Mouse (Mus musculus): Measurements from ENCODE around the gene Cyp4f18. TPM values are rescaled to one million over a fixed set of nuclear protein-coding genes. Genes with fewer than 3 reads are reported as not detected.

The Cyp4f18 gene
- polyA plus RNA-seq, 1 experiment from 2014 or later, result 2.4 TPM

DNA sequence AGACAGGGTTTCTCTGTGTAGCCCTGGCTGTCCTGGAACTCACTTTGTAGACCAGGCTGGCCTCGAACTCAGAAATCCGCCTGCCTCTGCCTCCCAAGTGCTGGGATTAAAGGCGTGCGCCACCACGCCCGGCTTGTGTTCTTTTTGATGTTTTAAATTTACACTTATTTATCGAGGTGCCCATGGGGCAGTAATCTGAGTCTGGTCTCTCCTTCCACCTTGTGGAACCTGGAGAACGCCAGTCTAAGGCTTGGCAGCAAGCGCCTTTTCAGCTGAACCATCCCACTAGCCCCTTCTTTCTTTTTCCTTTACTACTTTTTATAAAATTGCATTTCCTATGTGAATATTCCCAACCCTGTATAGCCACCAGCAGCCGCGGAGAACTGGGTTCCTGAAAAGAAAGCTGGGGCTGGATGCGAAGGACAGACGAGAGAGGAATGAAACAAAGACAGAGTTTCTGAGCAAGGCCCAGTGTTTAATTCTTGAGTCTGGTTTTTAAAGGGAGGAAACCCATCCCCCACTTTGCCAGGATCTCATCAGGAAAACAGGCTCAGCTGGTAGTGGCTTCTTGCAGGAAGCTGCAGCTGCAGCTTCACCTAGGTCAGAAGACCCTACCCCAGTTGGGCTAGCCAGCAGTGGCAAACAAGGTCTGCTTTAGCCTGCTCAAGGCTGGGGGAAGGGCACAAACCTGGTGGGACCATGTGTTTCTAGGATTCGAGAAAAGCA is 57.8 kb downstream of the Cyp4f18 start:
- no peak for ATAC-seq (ENCODE audit: borderline replicate concordance, extremely low read depth, low FRiP score, low TSS enrichment)
- peak overlapping the region; percentile 84 for H3K4me3 ChIP-seq
- peaks cover 14% of the 10 kb centered on the region; the same call in 1 of the 2 replicates for H3K36me3 ChIP-seq
- 26% methylated on average over 14 of the region's 14 CpGs for WGBS
- H3K27me3 ChIP-seq, result no peaks in the 10 kb centered on the region
- H3K27ac ChIP-seq, result peak overlapping the region; percentile 31; the same call in 1 of the 2 replicates
- peak overlapping the region; percentile 65 for H3K4me2 ChIP-seq
- peak overlapping the region; percentile 69 for H3K9ac ChIP-seq
- 0 out of 2 replicates have a peak, but pooled peaks cover 8% of the 10 kb centered on the region for H3K9me3 ChIP-seq
- peaks cover 14% of the 10 kb centered on the region; the same call in 1 of the 2 replicates for H3K4me1 ChIP-seq

DNA sequence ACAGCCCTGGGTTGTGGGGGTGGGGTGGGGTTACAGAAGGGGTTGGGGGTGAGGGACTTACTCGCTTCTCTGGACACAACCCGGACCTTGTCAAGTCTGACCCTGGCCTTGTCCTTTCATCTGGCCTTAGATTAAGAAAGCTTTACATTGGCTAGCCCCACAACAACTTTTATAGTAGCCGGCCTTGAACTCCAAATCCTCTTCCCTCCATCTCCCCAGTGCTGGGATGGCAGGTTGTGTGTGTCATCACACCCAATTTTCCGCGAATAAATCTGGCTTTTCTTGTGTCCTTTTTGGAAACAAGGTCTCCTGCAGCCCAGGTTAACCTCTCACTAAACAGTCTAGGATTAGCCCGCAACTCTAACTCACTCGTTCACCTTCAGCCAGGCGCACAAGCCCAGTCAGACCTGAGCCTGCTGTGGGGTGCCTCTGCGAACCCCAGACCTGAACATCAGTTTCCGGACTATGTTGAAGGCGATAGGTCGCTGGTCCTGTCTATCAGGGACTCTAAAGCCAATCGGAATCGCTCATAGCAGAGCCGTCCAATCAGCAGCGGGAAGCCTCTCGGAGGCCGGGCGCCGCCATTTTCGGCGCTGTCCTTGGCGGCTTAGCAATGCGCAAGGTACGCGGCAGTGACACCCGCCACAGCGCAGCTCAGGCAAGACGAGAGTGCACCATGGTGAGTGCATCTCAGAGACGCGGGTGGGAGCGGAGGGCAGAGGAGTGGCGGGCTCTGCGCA is 58.8 kb downstream of the Cyp4f18 start, which contains the start of gene Zfp961:
Gene Zfp961 (plus strand): TSS at position 557 of the 740 bp plus-strand sequence.
- Histone ChIP-seq H3K36me3 (peaks cover 14% of the 10 kb centered on the region; the same call in 1 of the 2 replicates), H3K27ac (peak within 1 kb of the TSS; percentile 89), H3K4me1 (peaks cover 14% of the 10 kb centered on the region; the same call in 1 of the 2 replicates), H3K9me3 (0 out of 2 replicates have a peak, but pooled peaks cover 8% of the 10 kb centered on the region), H3K4me2 (peak within 1 kb of the TSS; percentile 65), H3K4me3 (peak within 1 kb of the TSS; percentile 84), H3K9ac (peak within 1 kb of the TSS; percentile 69), H3K27me3 (no peaks in the 10 kb centered on the region)
- peak; percentile 100 for ATAC-seq (ENCODE audit: borderline replicate concordance, extremely low read depth, low FRiP score, low TSS enrichment)
- WGBS, result 3% methylated on average over 34 of the region's 34 CpGs

DNA sequence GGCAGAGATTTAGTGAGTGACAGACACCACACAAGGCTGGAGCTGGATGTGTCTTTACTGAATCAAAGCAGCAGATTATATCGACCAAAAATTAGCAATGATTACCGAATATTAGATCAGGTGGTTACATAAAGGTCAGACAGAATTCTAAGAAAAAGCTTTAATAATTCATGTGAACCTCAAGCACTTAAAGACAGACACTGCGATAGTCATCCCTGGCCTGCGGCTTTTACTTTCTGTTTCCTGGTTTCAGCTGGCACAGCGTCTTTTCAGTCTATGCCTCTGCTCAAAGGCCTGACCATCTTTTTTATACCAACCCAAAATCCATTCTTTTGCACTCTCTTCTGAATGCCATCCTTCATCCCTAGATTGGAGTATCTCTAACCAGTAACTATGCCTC is 60.8 kb downstream of the Cyp4f18 start:
- Histone ChIP-seq H3K9me3 (no peaks in the 10 kb centered on the region), H3K27me3 (no peaks in the 10 kb centered on the region), H3K4me3 (no peak overlapping the region), H3K4me1 (peaks cover 14% of the 10 kb centered on the region; the same call in 1 of the 2 replicates), H3K4me2 (no peak overlapping the region), H3K9ac (no peak overlapping the region), H3K36me3 (no peaks in the 10 kb centered on the region), H3K27ac (no peak overlapping the region)
- 82% methylated on average over 5 of the region's 5 CpGs for WGBS
- no peak for ATAC-seq (ENCODE audit: borderline replicate concordance, extremely low read depth, low FRiP score, low TSS enrichment)

DNA sequence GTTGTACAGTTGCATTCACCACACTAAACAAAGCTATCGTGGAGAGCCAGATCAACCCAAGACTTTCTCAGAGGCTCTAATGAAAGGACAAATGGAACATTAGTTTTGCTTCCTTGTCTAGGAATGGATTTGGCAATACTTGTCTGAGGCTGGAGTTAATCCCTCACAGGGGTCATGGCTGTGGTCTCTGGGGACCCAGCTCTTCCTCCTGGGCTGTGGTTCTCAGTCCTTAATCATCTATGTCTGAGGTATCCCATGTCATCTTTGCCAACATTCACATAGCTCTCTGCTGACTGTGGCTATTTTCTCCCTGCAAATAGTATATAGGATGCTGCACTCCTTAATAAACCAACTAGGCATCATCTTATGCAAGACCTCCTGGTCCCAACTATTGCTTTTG is 67.7 kb downstream of the Cyp4f18 start:
- Histone ChIP-seq H3K36me3 (no peaks in the 10 kb centered on the region), H3K4me3 (no peak overlapping the region), H3K9ac (no peak overlapping the region), H3K27ac (no peak overlapping the region), H3K9me3 (no peaks in the 10 kb centered on the region), H3K4me2 (no peak overlapping the region), H3K27me3 (no peaks in the 10 kb centered on the region), H3K4me1 (no peaks in the 10 kb centered on the region)
- 84% methylated on average over 1 of the region's 1 CpGs for WGBS
- ATAC-seq (ENCODE audit: borderline replicate concordance, extremely low read depth, low FRiP score, low TSS enrichment), result no peak

DNA sequence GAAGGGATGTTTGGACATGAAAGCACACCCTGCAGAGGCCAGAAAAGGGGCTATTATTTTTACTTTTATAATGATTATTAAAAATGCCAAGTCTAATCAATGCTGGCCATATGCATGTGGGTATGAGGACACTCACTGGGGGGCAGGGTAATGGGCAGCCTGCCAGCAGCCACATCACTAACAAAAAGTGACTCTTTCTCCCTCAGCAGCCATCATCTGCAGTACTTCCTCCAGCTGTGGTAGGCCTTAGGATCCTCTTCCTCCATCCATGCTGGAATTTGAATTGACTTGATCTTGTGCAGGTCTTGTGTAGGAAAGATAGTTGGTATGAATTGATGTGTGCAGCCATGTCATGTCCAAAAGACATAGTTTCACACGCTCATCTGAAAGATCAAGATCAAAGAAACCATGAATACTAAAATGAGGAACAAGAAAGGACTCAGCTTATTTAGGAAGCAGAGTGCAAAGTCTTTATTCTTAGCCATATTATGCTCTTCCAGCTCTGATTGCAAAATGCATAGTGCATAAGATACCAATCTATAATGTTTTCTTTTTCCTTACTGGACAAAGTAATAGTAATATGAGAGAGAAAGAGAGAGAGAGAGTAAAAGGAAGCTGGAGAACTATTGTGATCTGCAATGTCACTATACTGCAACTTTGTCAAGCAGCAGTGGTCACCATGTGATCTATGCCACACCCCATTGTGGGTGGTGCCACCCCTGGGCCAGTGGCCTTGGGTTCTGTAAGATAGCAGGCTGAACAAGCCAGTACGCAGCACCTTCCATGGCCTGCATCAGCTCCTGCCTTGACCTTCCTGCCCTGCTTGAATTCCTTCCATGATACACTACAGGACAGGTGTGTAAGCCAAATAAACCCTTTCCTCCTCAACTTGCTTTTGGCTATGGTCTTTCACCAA is 68.9 kb downstream of the Cyp4f18 start:
- H3K4me1 ChIP-seq, result no peaks in the 10 kb centered on the region
- WGBS, result 68% methylated on average over 2 of the region's 2 CpGs
- no peaks in the 10 kb centered on the region for H3K27me3 ChIP-seq
- H3K36me3 ChIP-seq, result no peaks in the 10 kb centered on the region
- no peak overlapping the region for H3K4me3 ChIP-seq
- H3K27ac ChIP-seq, result no peak overlapping the region
- no peak overlapping the region for H3K9ac ChIP-seq
- H3K4me2 ChIP-seq, result no peak overlapping the region
- no peaks in the 10 kb centered on the region for H3K9me3 ChIP-seq
- no peak for ATAC-seq (ENCODE audit: borderline replicate concordance, extremely low read depth, low FRiP score, low TSS enrichment)

Other genes starting within 250 kb of the Cyp4f18 start
- gene Zfp709, start 127.6 kb downstream of the Cyp4f18 start, polyA plus RNA-seq (2015; fragmentation: Nextera tagmentation; extraction: Ambion mirVana), result 6.5 and 6.8 TPM in 2 replicates
- gene Zfp882, start 101.0 kb downstream of the Cyp4f18 start, polyA plus RNA-seq (2015; fragmentation: Nextera tagmentation; extraction: Ambion mirVana), result 6.6 and 7.6 TPM in 2 replicates
- 20.8 and 23.4 TPM in 2 replicates for gene Zfp617, start 101.0 kb downstream of the Cyp4f18 start, polyA plus RNA-seq (2015; fragmentation: Nextera tagmentation; extraction: Ambion mirVana)
- 21.4 and 22.3 TPM in 2 replicates for gene Zfp961, start 58.6 kb downstream of the Cyp4f18 start, polyA plus RNA-seq (2015; fragmentation: Nextera tagmentation; extraction: Ambion mirVana)
- not detected in 2 replicates for gene Olfr372, start 31.6 kb upstream of the Cyp4f18 start, polyA plus RNA-seq (2015; fragmentation: Nextera tagmentation; extraction: Ambion mirVana)
- not detected in 2 replicates for gene Olfr373, start 73.6 kb upstream of the Cyp4f18 start, polyA plus RNA-seq (2015; fragmentation: Nextera tagmentation; extraction: Ambion mirVana)
- not detected in 2 replicates for gene Olfr374, start 97.4 kb upstream of the Cyp4f18 start, polyA plus RNA-seq (2015; fragmentation: Nextera tagmentation; extraction: Ambion mirVana)
- 896 and 923 TPM in 2 replicates for gene Tpm4, start 125.3 kb upstream of the Cyp4f18 start, polyA plus RNA-seq (2015; fragmentation: Nextera tagmentation; extraction: Ambion mirVana)
- 118 and 120 TPM in 2 replicates for gene Rab8a, start 151.6 kb upstream of the Cyp4f18 start, polyA plus RNA-seq (2015; fragmentation: Nextera tagmentation; extraction: Ambion mirVana)
- gene Hsh2d, start 180.0 kb upstream of the Cyp4f18 start, polyA plus RNA-seq (2015; fragmentation: Nextera tagmentation; extraction: Ambion mirVana), result 0.34 and 0.57 TPM in 2 replicates
- 0.20 TPM in 2 replicates for gene Cib3, start 203.2 kb upstream of the Cyp4f18 start, polyA plus RNA-seq (2015; fragmentation: Nextera tagmentation; extraction: Ambion mirVana)
- not detected in 2 replicates for gene Gm11034, start 204.0 kb upstream of the Cyp4f18 start, polyA plus RNA-seq (2015; fragmentation: Nextera tagmentation; extraction: Ambion mirVana)
- gene Fam32a, start 210.1 kb upstream of the Cyp4f18 start, polyA plus RNA-seq (2015; fragmentation: Nextera tagmentation; extraction: Ambion mirVana), result 71.6 and 77.4 TPM in 2 replicates
- gene Ap1m1, start 230.4 kb upstream of the Cyp4f18 start, polyA plus RNA-seq (2015; fragmentation: Nextera tagmentation; extraction: Ambion mirVana), result 103 and 106 TPM in 2 replicates

Data from lung, embryonic 15.5 days (tissue).